Mouse (Mus musculus): ENCODE data around the gene Bco1.

Gene Bco1

DNA sequence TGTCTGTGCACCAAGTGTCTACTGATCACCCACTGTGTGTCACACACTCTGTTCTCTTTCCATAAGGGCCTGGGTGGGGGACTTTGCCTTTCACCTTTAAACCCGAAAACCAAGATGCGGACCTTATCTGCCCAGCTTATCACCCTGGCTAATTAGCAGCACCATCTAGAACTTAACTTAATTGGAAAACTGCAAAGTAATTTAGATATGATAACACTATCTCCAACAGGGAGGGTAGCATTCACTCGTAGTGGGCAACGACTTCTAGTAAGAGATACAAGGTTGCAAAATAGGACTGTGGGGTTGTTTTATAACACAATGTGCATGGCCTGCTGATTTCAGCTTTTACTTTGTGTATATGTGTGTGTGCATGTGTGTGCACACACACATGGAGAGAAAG is 5.9 kb upstream of the Bco1 start:
- no peak for DNase-seq (ENCODE audit: low spot score)

DNA sequence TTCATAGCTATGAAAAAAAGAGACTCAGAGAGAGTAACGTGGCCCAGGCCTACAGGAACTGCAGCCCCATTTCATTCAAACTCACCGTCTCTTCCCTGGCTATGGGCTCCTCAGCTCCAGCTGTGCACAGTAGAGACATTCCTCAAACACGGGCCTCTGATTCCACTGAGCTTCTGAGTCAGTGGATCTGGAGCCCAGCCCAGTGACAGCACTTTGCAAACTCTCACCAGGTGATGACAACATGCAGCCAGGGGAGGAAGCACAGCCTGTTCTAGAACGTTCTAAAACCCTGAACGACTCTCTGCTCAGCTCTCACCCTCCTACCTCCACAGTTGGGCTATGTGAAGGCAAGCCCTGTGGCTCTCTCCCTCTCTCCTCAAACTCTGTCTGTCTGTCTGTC is 1.6 kb upstream of the Bco1 start:
- no peak for DNase-seq (ENCODE audit: low spot score)

DNA sequence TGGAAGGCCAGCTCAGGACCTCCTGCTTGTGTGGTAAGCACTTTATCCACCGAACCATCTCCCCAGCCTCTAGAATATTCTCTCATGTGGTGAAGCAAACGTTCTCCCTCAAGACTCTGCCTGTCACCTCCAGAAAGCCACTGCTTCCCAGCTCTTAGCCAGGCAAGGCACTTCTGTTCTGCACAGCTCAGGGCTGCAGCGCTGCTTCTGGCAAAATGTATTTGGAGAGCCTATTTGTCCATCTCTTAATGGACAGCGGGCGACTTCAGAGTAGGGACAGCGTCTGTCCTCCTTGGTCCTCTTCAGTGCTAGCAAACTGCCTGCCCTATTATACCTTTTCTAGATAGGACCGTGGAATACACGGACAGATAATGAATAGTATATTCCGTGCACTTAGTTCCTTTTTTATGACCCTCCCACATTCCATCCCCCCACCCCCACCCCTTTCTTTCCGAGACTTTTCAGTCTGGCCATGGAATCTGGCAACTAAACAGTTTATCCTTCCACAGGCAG is 1.5 kb downstream of the Bco1 start:
- no peak for DNase-seq (ENCODE audit: low spot score)

DNA sequence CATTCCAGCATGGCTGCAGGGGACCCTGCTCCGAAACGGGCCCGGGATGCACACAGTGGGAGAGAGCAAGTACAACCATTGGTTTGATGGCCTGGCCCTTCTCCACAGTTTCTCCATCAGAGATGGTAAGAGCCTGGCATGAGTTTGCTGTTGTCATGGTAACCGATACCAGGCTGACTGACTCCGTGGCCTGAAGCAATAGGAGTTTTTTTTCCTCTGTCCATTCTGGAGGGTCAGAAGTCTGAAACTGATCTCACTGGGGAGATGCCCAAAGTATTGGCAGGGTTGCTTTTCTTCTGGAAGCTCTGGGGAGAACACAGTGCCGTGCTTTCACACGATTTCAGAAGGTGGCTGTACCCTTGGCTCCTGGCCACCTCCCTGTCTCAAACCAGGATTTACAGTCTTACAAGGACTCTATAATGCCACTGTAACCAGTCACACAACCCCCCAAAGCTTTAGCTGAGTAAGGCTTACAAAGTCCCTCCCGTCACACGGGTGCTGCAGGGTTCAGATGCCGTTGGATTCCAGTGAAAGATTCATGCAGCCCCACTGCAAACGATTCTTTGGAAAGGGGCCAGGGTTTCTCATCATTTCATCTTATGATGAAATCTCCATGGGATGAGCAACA is 2.0 kb downstream of the Bco1 start:
- DNase-seq (ENCODE audit: low spot score), result no peak

DNA sequence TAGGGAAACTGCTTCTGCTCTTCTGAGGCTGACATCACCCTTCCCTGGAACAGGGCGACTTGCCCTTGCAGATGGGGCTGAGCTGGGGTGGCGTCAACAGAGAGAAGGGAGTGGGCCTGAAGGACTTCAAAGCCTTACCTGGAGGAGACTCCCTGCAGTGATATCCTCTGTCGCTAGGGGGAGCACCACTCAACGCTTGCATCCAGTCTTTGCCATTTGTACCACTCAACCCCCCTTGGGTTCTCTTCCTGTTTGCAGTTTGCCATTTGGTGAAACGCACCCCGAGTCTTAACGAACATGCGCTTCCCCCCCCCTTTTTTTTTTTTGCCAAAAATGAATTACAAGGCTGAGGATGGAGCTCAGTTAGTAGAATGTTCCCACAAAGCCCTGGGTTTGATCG is 11.9 kb downstream of the Bco1 start:
- peak; percentile 83 for DNase-seq (ENCODE audit: low spot score)

DNA sequence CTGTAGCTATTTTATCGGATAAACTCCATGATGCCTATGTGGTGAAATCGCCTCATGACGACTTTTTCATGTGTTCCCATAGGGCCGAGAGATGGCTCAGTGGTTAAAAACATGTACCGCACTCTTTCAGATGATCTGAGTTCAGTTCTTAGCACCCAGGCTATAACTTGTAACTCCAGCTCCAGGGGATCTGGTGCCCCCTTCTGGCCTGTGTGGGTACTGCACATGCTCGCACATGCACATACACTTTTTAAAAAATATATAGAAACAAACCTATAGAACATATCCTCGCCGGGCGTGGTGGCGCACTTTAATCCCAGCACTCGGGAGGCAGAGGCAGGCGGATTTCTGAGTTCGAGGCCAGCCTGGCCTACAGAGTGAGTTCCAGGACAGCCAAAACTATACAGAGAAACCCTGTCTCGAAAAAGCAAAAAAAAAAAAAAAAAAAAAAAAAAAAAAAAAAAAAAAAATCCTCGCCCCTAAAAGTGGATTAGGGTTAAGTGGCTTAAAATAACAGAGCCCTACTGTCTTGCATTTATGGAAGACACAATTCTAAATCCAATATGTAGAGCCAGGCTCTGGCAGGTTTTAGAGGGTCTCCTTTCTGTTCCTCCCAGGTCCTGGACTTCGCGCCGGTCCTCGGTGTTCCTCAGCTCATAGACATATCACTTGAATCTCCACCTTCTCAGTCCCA is 13.5 kb downstream of the Bco1 start:
- no peak for DNase-seq (ENCODE audit: low spot score)

DNA sequence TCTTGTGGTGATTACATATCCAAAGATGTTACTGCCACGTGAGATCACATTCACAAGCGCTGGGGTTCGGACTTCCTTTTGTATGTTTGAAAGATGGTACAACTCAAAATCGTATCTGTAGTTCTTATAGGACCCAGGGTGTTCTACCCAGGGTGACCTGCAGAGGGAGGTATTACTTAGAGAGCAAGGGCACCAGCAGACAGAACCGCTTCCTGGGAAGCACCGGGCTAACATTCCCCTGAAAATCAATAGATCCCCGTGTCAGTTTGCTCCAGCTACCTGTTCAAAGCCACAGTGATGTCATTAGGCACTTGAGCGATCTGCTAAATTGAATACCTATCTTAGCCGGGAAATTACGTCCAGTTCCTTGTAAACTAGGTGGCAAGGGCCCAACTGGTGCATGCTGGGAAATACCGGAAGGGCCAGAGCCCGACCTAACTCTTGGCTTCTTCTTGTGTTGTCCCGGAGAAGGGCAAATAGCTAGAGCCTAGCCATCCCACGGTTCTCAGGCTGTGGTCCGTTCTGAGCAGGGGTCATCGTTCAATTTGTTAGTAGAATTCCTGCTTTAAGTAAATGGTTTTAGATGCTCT is 14.2 kb downstream of the Bco1 start:
- peak; percentile 60 for DNase-seq (ENCODE audit: low spot score)

DNA sequence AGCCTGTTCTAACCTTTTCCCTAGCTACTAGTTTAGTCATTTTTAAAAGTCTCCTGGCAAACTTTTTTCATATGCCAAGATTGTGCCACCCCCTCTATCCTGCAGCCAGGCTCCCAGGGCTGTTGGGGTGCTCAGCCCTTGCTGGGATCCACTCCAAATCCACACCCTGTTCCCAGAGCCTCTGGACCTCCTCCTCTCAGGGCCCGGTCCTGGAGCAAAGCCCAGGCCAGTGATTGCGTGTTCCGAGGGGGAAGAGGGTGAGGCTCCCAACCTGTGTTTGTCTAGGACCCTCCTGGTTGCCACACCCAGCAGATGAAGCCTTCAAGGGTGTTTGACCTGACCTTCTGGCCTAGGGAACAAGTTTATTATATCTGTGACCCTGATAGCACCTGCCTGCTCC is 16.0 kb downstream of the Bco1 start:
- DNase-seq (ENCODE audit: low spot score), result no peak

DNA sequence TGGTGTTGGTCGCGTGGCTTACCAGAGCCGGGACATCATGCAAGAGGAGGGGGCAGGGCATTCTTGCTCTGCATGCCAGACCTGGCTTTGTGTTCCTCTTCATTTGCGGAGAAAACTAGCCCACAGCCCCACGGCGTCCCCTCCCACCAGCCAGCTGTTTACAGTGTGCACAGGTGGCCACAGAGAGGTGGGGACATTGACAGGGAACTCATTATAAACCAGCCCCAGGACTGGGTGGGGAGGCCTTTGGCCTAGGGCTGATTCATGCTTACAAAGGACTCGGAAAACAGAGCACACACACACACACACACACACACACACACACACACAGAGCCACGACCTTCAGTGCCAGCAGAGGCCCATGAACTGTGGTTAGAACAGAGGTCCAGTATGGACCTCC is 16.6 kb downstream of the Bco1 start:
- DNase-seq (ENCODE audit: low spot score), result no peak

DNA sequence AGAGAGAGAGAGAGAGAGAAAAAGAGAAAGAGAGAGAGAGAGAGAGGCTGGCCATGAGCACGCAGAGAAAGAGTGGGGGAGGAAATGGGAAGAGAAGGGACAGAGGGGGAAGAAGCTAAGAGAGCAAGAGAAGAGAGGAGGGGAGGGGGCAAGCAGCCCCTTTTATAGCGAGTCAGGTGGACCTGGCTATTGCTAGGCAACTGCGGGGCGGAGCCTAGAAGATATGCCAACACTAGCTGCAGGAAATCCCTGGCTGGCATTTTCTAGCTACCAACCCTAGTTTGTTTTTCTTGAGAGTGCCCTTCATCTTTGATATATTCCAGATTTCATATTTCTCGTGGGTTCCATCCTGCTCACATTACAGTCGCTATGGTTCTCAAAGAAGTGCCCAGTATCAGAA is 19.4 kb downstream of the Bco1 start:
- no peak for DNase-seq (ENCODE audit: low spot score)

DNA sequence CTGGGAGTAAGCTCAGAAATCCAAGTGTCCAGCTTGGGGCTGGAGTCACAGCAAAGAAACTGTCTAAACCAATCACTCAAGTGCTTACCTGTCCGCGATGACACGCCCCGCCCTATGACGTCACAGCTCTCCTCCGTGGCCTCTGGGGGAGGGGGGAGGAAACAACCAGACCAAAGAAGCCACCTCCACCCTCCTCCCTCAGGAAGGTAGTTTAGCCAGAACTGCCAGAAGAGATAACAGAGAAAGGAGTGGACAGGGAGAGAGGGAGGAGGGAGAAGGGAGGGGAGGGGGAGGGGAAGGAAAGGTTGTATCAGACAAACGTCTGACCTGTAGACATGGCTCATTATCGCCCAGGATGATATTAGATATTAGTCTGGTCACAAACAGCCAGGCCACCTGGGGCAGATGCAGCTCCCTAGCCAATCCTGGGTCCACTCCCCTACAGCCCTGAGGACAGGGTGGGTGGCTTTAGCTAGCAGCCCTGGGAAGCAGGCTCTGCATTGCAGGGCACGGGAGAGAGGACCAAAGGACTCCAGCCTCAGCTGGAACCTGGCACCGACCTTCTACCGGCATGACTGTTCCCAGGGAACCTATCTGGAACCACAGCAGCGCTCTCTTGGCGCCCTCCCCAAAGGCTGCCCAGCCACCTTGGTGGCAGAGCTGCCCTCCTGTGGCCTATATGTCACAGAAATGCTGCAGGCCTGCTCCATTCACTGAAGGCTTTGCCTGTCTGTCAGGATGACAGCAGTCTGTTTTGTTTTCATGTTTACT is 20.2 kb downstream of the Bco1 start:
- DNase-seq (ENCODE audit: low spot score), result no peak

DNA sequence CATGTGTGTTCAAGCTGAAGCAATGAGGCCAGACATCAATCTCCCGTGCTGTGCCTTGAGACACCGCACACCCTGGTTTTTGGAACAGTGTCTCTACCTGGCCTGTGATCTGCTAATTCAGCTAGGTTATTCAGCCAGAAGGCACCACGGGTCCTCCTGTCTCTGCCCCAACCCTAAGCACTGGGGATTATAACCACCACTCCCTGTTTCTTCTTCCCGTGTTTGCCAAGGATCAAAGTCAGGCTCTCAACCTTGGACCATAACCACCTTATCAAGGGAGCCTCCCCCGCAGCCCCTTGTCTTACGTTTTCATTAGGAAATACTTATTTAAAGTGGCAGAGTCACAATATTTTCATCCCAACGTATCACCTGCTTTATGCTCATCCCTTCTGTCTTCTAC is 20.9 kb downstream of the Bco1 start:
- no peak for DNase-seq (ENCODE audit: low spot score)

DNA sequence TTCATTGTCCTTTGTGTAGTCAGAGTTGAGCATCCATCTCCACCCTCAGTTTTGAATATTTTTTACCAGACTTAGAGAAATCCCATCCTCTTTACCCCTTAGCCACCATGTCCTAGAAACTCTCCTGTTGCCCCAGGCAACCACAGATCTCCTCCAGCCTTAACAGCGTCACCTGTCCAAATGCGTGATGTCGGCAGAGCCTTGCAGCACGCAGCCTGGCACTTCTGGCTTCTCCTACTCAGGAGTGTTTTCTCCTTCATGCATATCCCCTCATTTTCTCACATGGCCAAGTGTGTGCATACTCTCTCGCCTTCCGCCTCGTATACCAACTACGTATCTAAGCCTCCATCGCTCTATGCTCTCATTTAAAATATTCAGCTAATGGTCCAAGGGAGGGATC is 22.8 kb downstream of the Bco1 start:
- DNase-seq (ENCODE audit: low spot score), result no peak

DNA sequence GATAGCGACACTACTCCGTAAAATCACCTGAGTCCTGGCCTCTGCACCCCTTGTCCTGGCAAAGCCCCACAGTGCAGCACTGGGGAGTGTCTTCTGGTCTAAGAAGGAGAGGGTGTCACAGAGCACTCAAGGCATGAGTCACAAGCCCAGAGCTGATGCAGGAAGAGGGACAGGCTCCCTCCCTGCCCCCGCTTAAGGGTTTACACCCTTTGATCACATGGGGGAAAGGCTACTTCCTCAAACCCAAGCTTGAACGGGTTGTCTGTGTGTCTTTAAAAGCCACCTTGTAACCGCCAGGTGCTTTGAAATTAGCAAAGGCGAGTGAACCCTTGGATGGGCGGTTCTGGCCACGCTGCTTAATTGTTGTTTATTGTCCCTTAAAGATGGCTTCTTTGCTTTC is 25.6 kb downstream of the Bco1 start:
- no peak for DNase-seq (ENCODE audit: low spot score)

DNA sequence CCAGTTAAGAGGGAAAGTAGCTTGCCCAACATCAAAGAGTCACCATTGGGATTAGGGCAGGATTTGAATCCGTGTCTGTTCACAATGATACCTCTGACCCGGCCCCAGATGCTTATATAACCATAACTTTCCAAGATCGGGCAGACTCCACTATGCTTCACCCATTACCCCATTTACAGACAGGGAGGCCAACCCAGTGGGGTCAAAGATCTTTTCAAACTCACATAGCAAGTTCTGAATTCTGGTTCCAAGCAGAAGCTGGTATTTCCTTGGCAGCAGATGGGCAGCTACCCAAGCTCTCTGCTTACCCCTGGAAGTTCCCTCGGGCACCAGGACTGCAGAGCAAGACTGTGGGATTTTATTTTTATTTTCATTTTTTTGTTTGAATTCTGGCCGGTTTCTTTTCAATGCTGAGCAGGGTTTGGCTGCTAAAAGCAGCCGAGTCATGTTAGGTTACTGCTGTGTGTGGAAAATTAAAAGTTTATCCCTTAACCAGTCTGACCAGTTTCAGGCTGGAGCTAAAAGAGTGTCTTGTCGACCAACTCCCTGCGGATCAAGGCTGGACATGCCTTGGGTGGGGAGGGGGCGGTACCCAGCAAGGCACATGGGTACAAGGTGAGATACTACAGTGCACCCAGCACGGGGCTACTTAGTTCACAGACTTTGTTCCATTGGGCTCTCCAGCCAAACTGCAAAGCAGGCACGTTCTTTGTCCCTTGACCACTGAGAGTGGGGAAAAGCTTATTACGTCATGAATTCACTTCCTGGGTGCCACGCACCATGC is 28.4 kb downstream of the Bco1 start:
- DNase-seq (ENCODE audit: low spot score), result no peak

DNA sequence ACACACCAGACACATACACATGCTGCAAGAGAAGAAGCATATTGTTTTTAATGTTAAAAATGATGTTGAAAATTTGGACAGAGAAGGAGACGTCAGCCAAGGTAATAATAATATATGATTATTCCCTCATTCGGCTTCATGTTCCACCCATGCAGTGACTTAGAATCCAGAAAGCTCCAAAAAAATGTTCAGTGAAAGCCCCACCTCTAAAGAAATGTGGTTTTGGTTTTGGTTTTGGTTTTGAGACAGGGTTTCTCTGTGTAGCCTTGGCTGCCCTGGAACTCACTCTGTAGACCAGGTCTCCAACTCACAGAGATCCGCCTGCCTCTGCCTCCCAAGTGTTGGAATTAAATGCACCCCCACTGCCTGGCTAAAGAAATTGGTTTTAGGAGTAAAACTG is 30.2 kb downstream of the Bco1 start:
- no peak for DNase-seq (ENCODE audit: low spot score)

DNA sequence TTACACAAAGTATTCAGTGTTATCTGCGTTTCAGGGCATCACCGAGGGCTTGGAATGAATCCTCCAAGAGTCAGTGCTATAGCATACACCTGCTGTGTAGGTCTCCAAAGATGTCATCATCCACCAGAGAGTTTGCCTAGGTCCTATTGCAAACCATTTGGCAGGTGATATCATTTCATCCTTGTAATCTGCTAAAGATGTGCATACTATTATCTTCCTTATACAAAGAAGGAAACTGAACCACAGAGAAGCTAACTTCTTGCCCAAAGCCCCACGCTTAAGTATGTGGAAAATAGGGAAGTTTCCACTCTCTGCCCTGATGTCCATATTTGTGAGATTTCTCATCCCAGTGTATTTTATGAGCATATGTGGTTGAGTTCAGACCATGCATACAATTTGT is 30.8 kb downstream of the Bco1 start:
- DNase-seq (ENCODE audit: low spot score), result no peak

DNA sequence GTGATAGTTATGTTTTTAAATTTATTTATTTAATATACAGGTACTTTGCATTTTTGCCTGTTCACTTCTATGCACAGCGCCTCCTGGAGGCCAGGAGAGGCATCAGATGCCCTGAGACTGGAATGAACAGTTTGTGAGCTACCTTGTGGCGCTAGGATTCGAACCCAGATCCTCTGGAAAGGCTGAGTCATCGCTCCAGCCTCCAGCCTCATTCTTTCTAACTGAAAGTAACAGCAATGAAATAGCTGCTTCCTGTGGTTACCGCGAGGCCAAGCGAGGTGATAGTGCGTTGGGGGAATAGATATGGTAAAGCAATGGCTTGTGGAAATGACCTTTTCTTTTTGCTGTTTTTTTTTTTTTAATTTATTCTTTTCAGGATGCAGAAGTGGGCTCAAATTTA is 31.4 kb downstream of the Bco1 start:
- no peak for DNase-seq (ENCODE audit: low spot score)

DNA sequence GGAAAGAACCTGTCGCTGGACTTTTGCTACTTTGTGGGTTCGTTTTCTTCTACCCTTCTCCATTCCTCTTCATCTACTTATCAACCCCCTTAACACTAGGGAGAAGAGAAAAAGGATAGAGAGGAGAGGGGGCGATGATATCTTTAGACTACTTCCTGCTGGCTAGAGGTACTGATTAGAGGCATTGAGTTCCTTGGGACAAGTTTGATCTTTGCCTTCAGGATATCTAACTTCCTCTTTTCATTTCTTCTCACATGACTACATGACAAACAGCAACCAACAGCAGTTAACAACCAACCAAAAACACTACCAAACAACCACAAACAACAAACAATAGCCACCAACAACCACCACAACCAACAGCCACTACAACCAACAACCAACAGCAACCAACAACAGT is 38.0 kb downstream of the Bco1 start:
- no peak for DNase-seq (ENCODE audit: low spot score)

DNA sequence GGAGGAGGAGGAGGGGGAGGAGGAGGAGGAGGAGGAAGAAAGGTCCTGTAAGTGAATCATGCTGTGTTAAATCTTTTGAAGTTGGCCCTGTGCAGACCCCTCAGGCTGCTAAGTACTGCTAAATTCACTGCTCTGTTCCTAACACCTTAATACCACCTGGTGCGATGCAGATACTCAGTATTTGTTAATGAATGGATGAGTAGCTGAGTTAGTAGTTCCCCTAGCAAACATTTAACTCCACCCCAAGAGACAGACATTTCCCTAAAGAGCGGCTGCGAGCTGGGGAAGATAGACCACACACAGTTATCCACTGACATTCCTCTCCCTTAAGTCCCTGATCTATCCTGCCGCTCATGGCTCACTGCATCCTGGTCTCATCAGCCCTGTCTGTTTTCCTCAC is 40.7 kb downstream of the Bco1 start:
- no peak for DNase-seq (ENCODE audit: low spot score)

DNA sequence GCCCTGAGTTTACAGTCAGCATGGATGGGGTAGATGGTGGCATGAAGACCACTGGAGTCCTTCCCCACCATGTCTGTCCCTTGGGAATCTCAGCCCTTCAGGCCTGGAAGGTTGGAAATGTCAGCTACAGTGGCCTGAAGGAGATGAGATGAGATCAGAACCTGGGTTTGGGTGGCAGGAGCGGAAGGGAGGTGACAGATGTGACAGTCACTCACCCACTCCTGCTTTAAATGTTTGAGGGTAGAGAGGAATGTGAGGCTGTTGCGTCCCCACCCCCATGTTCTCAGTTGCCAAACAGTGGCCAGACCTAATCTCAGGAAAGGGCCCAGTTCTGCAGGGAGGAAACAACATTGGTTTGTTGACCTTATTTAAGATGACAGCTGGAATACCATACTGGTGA is 41.1 kb downstream of the Bco1 start:
- no peak for DNase-seq (ENCODE audit: low spot score)

DNA sequence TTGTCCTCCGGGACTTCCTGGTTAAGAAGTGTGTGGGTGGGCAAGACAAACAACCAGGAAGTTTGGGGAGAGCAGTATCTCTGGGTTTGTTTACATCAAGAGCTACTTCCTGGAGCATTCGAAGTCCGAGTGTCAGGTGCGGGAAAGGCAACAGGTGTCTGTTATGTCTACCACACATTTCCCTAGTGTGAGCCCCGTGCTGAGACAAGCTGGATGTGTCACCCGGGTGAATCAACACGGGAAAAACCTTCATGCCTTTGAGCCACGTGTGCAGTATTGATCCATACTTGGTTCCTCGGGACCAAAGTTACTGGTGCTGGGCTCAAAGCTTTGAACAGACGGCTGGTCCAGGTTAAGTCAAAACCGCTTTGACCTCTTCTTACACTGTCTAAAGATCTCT is 41.7 kb downstream of the Bco1 start:
- no peak for DNase-seq (ENCODE audit: low spot score)
